ENCODE assay signal across 10 mouse cellular contexts in genomic region chr5:116289897-116290296, GRCm38 (mm10). TPM values are rescaled to one million over a fixed set of nuclear protein-coding genes. Genes with fewer than 3 reads are reported as not detected.
DNase-seq lines count a peak whose midpoint lies in the region; ATAC-seq lines count a peak whose summit lies in the region.
"Had no signal": no experiment of that assay in that cellular context is flagged by ENCODE, and none has a peak within 500 bp of the region (broad histone marks: within the 10 kb centered on the region; RNA-seq: fewer than 3 reads in every experiment).

No protein-coding gene starts in this region.

- peaks cover 7% of the 10 kb centered on the region; the same call in 1 of the 2 replicates for H3K4me1 ChIP-seq in heart, embryonic 16.5 days (ENCODE audit: control insufficient read depth, insufficient read depth, low read length)
- peaks cover 27% of the 10 kb centered on the region for H3K4me1 ChIP-seq in forebrain, embryonic 16.5 days (replicated peaks; ENCODE audit: control insufficient read depth, insufficient read depth, low read length)
- H3K4me1 ChIP-seq in liver, embryonic 13.5 days (replicated peaks) = no peaks in the 10 kb centered on the region
- peaks cover 44% of the 10 kb centered on the region for H3K4me1 ChIP-seq in neural tube, embryonic 13.5 days (replicated peaks)

- no peak overlapping the region for H3K9ac ChIP-seq in heart, embryonic 16.5 days (ENCODE audit: low read length)
- 0 out of 2 replicates have a peak overlapping the region, but pooled peaks have one; percentile 8 for H3K9ac ChIP-seq in forebrain, embryonic 16.5 days (replicated peaks; ENCODE audit: low read depth, low read length)
- no peak overlapping the region for H3K9ac ChIP-seq in liver, embryonic 13.5 days
- peak overlapping the region; percentile 61 for H3K9ac ChIP-seq in neural tube, embryonic 13.5 days

- H3K27me3 ChIP-seq in heart, embryonic 16.5 days (ENCODE audit: control insufficient read depth, insufficient read depth, low read length) = no peaks in the 10 kb centered on the region; the same call in 1 of the 2 replicates
- peaks cover 17% of the 10 kb centered on the region for H3K27me3 ChIP-seq in forebrain, embryonic 16.5 days (replicated peaks; ENCODE audit: control insufficient read depth, insufficient read depth, low read length)
- no peaks in the 10 kb centered on the region for H3K27me3 ChIP-seq in liver, embryonic 13.5 days
- H3K27me3 ChIP-seq in neural tube, embryonic 13.5 days = peaks cover 5% of the 10 kb centered on the region; the same call in 1 of the 2 replicates

- no peak for DNase-seq in heart, postnatal 4 days
- DNase-seq in liver, embryonic 13.5 days = no peak
- no peak for DNase-seq in left cerebral cortex, postnatal 25 days (ENCODE audit: low spot score in 2 of 2)
- no peak for DNase-seq in left cerebral cortex, postnatal 14 days (ENCODE audit: low spot score in 2 of 2)
- DNase-seq in urinary bladder, postnatal 14 days (ENCODE audit: low spot score) = no peak
- DNase-seq: cerebellum, postnatal 10 days; thymus, adult 18-20 months had no signal

- H3K9me3 ChIP-seq in heart, embryonic 16.5 days (replicated peaks; ENCODE audit: control insufficient read depth, low read length) = no peaks in the 10 kb centered on the region
- no peaks in the 10 kb centered on the region for H3K9me3 ChIP-seq in forebrain, embryonic 16.5 days (ENCODE audit: control insufficient read depth, low read length)
- no peaks in the 10 kb centered on the region for H3K9me3 ChIP-seq in liver, embryonic 13.5 days (replicated peaks)
- H3K9me3 ChIP-seq in neural tube, embryonic 13.5 days = no peaks in the 10 kb centered on the region

- intact Hi-C loops in left cerebral cortex, postnatal 25 days (cut with DNase I) = no loop called here
- intact Hi-C loops in left cerebral cortex, postnatal 14 days (cut with DNase I) = no loop called here

- ATAC-seq in heart, embryonic 16.5 days (replicated peaks; ENCODE audit: extremely low read depth, insufficient read depth, low FRiP score) = peak; percentile 59; the same call in 1 of the 2 replicates
- ATAC-seq in forebrain, embryonic 16.5 days = no peak
- ATAC-seq in liver, embryonic 13.5 days (ENCODE audit: low read depth) = no peak
- peak; percentile 44 for ATAC-seq in neural tube, embryonic 13.5 days (ENCODE audit: low read depth)

- WGBS in heart, embryonic 16.5 days = 8% methylated on average over 9 of the region's 9 CpGs
- 4% methylated on average over 9 of the region's 9 CpGs for WGBS in forebrain, embryonic 16.5 days
- WGBS in liver, embryonic 13.5 days (ENCODE audit: insufficient replicate concordance) = 6% methylated on average over 9 of the region's 9 CpGs
- WGBS in neural tube, embryonic 13.5 days = under 1% methylated on average over 9 of the region's 9 CpGs

- H3K36me3 ChIP-seq in heart, embryonic 16.5 days (ENCODE audit: control insufficient read depth, insufficient read depth) = no peaks in the 10 kb centered on the region
- H3K36me3 ChIP-seq in forebrain, embryonic 16.5 days (ENCODE audit: control insufficient read depth, insufficient read depth) = no peaks in the 10 kb centered on the region
- no peaks in the 10 kb centered on the region for H3K36me3 ChIP-seq in liver, embryonic 13.5 days
- H3K36me3 ChIP-seq in neural tube, embryonic 13.5 days = no peaks in the 10 kb centered on the region

- H3K4me2 ChIP-seq in heart, embryonic 16.5 days (ENCODE audit: low read depth, low read length) = peak overlapping the region; percentile 53
- no peak overlapping the region for H3K4me2 ChIP-seq in forebrain, embryonic 16.5 days (ENCODE audit: low read length)
- peak overlapping the region; percentile 44 for H3K4me2 ChIP-seq in liver, embryonic 13.5 days
- H3K4me2 ChIP-seq in neural tube, embryonic 13.5 days = peak overlapping the region; percentile 45

- H3K27ac ChIP-seq in heart, embryonic 16.5 days (ENCODE audit: low read length) = no peak overlapping the region
- no peak overlapping the region for H3K27ac ChIP-seq in forebrain, embryonic 16.5 days (ENCODE audit: low read length)
- H3K27ac ChIP-seq in liver, embryonic 13.5 days = no peak overlapping the region
- H3K27ac ChIP-seq in neural tube, embryonic 13.5 days (replicated peaks) = peak overlapping the region; percentile 79

- H3K4me3 ChIP-seq in heart, embryonic 16.5 days (ENCODE audit: low read length) = peak overlapping the region; percentile 11
- no peak overlapping the region for H3K4me3 ChIP-seq in forebrain, embryonic 16.5 days (replicated peaks; ENCODE audit: low read length)
- H3K4me3 ChIP-seq in liver, embryonic 13.5 days (replicated peaks) = no peak overlapping the region; the same call in 1 of the 2 replicates
- 0 out of 2 replicates have a peak overlapping the region, but pooled peaks have one; percentile 1 for H3K4me3 ChIP-seq in neural tube, embryonic 13.5 days

RNA-seq across cellular contexts. Expression of gene Ccdc60, which starts 1.1 kb away (rescaled TPM):
- 0.35 and 0.44 TPM in 2 replicates for polyA plus RNA-seq in heart, embryonic 16.5 days (2015; fragmentation: Nextera tagmentation; extraction: Ambion mirVana)
- under 1 TPM in 1 of 2 experiments, not detected in 1; 0.12 TPM for total RNA-seq in heart, postnatal 4 days (2021)
- polyA plus RNA-seq in forebrain, embryonic 16.5 days (2015; fragmentation: Nextera tagmentation; extraction: Ambion mirVana) = 0.78 and 0.92 TPM in 2 replicates
- 0.05 TPM in 1 of 2 replicates, not detected in the other for polyA plus RNA-seq in liver, embryonic 13.5 days (2015; fragmentation: Nextera tagmentation; extraction: Ambion mirVana)
- polyA plus RNA-seq in neural tube, embryonic 13.5 days (2015; fragmentation: Nextera tagmentation; extraction: Ambion mirVana) = 0.82 and 1.0 TPM in 2 replicates
- under 1 TPM; 0.14 to 0.16 TPM for total RNA-seq in left cerebral cortex, postnatal 25 days (2021)
- under 1 TPM; 0.26 to 0.30 TPM for total RNA-seq in left cerebral cortex, postnatal 14 days (2021)

Comparison
In these comparisons a context has a peak if more than half of its experiments do, and no peak if none do; other contexts are left out.
1. ATAC-seq: peak in heart, embryonic 16.5 days (single experiment) and neural tube, embryonic 13.5 days (single experiment); none in forebrain, embryonic 16.5 days (single experiment) and liver, embryonic 13.5 days (single experiment).
2. H3K4me3 ChIP-seq: peak in heart, embryonic 16.5 days (single experiment) and neural tube, embryonic 13.5 days (single experiment); none in forebrain, embryonic 16.5 days (single experiment) and liver, embryonic 13.5 days (single experiment).
3. H3K9ac ChIP-seq: peak in forebrain, embryonic 16.5 days (single experiment) and neural tube, embryonic 13.5 days (single experiment); none in heart, embryonic 16.5 days (single experiment) and liver, embryonic 13.5 days (single experiment).